Mouse (Mus musculus): ENCODE measurements at regions not wholly inside any gene's neighbourhood (a gene's known extent, or its start where the extent isn't known, plus 50 kb on each side); places are given as distances from the start of the nearest gene placed in this dataset.
A peak's percentile ranks its signal among the peaks of the same experiment; 100 is the strongest.

DNA sequence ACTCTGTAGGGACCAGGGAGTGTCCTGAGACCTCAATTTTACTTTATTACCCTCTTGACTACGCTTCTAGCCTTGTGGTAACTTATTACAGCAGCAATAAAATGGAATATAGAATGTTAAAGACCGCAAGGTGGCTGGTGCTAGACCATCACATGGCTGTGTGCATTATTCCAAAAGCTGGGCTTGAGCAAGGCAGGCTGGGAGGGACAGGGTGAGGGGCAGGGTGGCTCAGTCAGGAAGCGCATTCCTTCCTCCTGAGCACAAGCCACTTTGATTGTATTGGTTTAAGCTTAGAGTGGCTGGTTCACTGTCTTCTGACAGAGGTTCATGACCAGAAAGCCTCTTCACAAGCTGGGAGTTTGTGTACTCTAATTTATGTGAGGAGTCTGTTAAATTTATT is 74.6 kb upstream of the Pgrmc2 start:
- H3K4me1 ChIP-seq (ENCODE audit: control insufficient read depth, insufficient read depth, low read length) = no peaks in the 10 kb centered on the region
- 89% methylated on average over 3 of the region's 3 CpGs for WGBS
- no peak overlapping the region for H3K27ac ChIP-seq (ENCODE audit: low read length)
- no peaks in the 10 kb centered on the region for H3K9me3 ChIP-seq (replicated peaks; ENCODE audit: control insufficient read depth, low read length)
- no peaks in the 10 kb centered on the region for H3K27me3 ChIP-seq (ENCODE audit: control insufficient read depth, insufficient read depth, low read length)
- no peaks in the 10 kb centered on the region for H3K36me3 ChIP-seq (ENCODE audit: control insufficient read depth, insufficient read depth, low read length)
- no peak overlapping the region for H3K4me3 ChIP-seq (replicated peaks; ENCODE audit: low read length)
- no peak overlapping the region for H3K4me2 ChIP-seq (ENCODE audit: low read depth, low read length)
- no peak overlapping the region for H3K9ac ChIP-seq (ENCODE audit: low read length)
- ATAC-seq (ENCODE audit: insufficient read depth, low FRiP score) = no peak

DNA sequence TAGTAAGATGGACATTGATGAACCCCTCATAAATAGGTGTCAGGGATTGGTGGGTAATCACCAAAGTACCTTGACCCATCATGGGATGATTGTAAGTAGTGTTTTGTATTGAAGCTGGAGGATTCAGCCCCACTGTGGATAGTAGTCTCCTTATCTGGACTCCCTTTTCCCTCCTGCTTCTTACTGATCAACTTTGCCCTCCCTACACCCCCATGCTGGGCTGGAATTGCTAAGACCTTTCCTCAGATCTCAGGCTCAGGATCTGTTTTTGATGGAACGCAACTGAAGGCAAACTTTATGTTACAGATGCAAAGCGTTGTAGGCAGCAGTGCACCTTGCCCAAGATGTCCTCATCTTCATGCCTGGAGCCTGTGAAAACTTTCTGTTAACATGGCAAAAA is 73.7 kb upstream of the Pgrmc2 start:
- Histone ChIP-seq H3K4me1 (ENCODE audit: control insufficient read depth, insufficient read depth, low read length) (no peaks in the 10 kb centered on the region), H3K9me3 (replicated peaks; ENCODE audit: control insufficient read depth, low read length) (no peaks in the 10 kb centered on the region), H3K36me3 (ENCODE audit: control insufficient read depth, insufficient read depth, low read length) (no peaks in the 10 kb centered on the region), H3K4me2 (ENCODE audit: low read depth, low read length) (no peak overlapping the region), H3K27ac (ENCODE audit: low read length) (no peak overlapping the region), H3K4me3 (replicated peaks; ENCODE audit: low read length) (no peak overlapping the region), H3K9ac (ENCODE audit: low read length) (no peak overlapping the region), H3K27me3 (ENCODE audit: control insufficient read depth, insufficient read depth, low read length) (no peaks in the 10 kb centered on the region)
- ATAC-seq (ENCODE audit: insufficient read depth, low FRiP score) = no peak
- WGBS = 93% methylated on average over 2 of the region's 2 CpGs

DNA sequence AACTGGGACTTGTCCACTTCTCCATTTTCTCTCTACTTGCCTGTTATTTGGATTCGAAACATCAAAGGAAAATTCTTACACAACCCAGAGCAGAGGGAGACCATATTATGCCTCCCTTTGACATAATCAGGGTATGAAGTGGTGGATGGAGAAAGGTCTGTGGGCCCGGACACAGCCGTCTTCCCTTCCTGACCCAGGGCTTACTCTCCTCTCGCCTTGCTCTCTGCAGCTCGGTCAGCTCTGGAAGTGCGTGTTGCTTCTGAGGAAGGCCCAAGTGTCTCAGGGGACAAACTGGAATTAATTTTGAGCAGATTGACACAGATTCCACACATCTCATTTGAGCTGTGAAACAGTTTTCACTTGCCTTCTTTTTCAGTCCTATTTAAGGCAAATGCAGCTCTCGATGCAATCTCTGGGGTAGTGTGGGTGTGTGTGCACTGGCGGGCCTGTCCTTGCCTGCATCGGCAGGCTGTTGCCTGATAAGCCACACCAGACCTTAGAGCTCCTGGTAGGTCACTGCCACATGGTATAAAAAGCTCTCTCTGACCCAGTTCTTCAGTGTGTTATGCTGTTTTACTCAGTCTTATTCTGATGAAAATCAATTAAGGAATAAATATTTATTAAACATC is 72.4 kb upstream of the Pgrmc2 start:
- H3K27ac ChIP-seq (ENCODE audit: low read length) = no peak overlapping the region
- no peaks in the 10 kb centered on the region for H3K9me3 ChIP-seq (replicated peaks; ENCODE audit: control insufficient read depth, low read length)
- no peaks in the 10 kb centered on the region for H3K4me1 ChIP-seq (ENCODE audit: control insufficient read depth, insufficient read depth, low read length)
- no peaks in the 10 kb centered on the region for H3K27me3 ChIP-seq (ENCODE audit: control insufficient read depth, insufficient read depth, low read length)
- no peak overlapping the region for H3K4me2 ChIP-seq (ENCODE audit: low read depth, low read length)
- H3K36me3 ChIP-seq (ENCODE audit: control insufficient read depth, insufficient read depth, low read length) = no peaks in the 10 kb centered on the region
- WGBS = 69% methylated on average over 9 of the region's 9 CpGs
- H3K4me3 ChIP-seq (replicated peaks; ENCODE audit: low read length) = no peak overlapping the region
- H3K9ac ChIP-seq (ENCODE audit: low read length) = no peak overlapping the region
- ATAC-seq (ENCODE audit: insufficient read depth, low FRiP score) = peak; percentile 58; the same call in 1 of the 2 replicates

DNA sequence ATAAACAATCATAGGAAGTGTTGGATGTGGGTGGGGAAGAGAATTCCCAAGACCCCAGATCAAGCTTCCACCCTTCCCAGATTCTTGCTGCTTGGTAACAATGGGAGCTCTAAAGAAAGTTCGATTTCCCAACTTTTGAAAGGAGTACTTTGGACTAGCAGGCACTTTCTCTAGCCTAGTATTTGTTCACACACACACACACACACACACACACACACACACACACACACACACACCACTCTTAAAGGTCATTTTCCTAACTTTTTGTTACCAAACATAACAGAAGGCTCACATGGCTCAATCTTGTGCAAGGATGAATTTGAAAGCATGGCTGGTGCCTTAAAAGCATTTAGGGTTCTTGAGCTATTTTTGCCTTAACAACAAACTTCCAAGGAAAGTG is 71.6 kb upstream of the Pgrmc2 start:
- no peak overlapping the region for H3K4me3 ChIP-seq (replicated peaks; ENCODE audit: low read length)
- no peak for ATAC-seq (ENCODE audit: insufficient read depth, low FRiP score)
- H3K4me1 ChIP-seq (ENCODE audit: control insufficient read depth, insufficient read depth, low read length) = no peaks in the 10 kb centered on the region
- H3K36me3 ChIP-seq (ENCODE audit: control insufficient read depth, insufficient read depth, low read length) = no peaks in the 10 kb centered on the region
- no peak overlapping the region for H3K9ac ChIP-seq (ENCODE audit: low read length)
- 84% methylated on average over 1 of the region's 1 CpGs for WGBS
- no peaks in the 10 kb centered on the region for H3K27me3 ChIP-seq (ENCODE audit: control insufficient read depth, insufficient read depth, low read length)
- H3K4me2 ChIP-seq (ENCODE audit: low read depth, low read length) = no peak overlapping the region
- no peak overlapping the region for H3K27ac ChIP-seq (ENCODE audit: low read length)
- H3K9me3 ChIP-seq (replicated peaks; ENCODE audit: control insufficient read depth, low read length) = no peaks in the 10 kb centered on the region

DNA sequence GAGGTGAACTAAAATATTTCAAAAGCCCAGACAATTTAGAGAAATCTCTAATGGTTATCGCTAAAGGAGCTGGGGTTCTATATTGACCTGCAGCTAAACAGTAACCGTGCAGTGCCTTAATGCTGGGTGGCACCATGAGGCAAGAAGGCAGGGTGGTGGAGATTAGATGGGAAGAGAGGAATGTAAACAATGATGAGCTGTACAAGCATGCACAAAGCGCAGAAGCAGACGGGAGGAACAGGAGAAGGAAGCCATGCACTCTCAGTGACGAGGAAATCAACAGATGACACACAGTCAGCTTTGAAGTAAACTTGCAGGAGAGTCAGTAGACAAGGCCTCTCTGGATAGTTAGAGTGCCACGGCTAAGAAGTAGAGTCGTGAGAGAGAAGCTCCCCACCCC is 69.1 kb upstream of the Pgrmc2 start:
- Histone ChIP-seq H3K27ac (ENCODE audit: low read length) (no peak overlapping the region), H3K4me2 (ENCODE audit: low read depth, low read length) (no peak overlapping the region), H3K4me1 (ENCODE audit: control insufficient read depth, insufficient read depth, low read length) (no peaks in the 10 kb centered on the region), H3K9me3 (replicated peaks; ENCODE audit: control insufficient read depth, low read length) (no peaks in the 10 kb centered on the region), H3K9ac (ENCODE audit: low read length) (no peak overlapping the region), H3K27me3 (ENCODE audit: control insufficient read depth, insufficient read depth, low read length) (no peaks in the 10 kb centered on the region), H3K4me3 (replicated peaks; ENCODE audit: low read length) (no peak overlapping the region), H3K36me3 (ENCODE audit: control insufficient read depth, insufficient read depth, low read length) (no peaks in the 10 kb centered on the region)
- WGBS = 38% methylated on average over 7 of the region's 7 CpGs
- ATAC-seq (ENCODE audit: insufficient read depth, low FRiP score) = no peak

DNA sequence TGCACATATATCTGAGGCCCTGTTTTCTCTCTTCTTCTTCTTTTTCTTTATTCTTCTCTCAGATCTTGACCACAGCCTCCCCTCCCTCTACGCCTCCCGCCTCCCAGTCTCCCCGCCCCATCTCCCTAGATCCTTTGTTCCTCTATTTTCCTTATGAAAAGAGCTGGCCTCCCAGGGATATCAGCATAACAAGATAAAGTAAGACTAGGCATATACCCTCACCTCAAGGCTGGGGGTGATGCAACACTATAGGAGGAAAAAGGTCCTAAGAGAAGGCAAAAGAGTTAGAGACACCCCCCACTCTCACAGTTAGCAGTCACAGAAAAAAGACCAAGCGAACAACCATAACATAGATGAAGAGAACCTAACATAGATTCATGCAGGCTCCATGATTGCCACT is 57.5 kb upstream of the Pgrmc2 start:
- 89% methylated on average over 4 of the region's 4 CpGs for WGBS

DNA sequence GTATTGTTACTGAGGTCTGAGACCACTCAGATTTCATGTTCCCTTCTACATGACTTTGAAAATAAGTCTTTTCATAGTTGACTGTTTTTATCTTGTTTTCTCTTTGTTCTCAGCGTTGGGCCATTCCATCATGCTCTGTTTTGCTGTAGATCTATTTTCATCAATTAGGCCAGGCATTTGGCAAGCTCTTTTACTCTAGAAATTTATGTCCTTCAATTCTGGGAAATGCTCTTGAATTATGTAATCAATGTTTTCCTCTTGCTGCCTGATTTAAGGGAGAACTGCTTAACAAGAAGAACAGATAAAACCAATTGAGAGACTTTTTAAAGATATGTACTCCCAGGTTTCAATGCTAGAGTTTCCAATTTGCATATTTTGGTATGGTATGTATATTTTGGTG is 55.1 kb upstream of the Pgrmc2 start:
- ATAC-seq (ENCODE audit: insufficient read depth, low FRiP score) = no peak

More for the DNA sequence above, 57.5 kb upstream of the Pgrmc2 start:
- Histone ChIP-seq H3K4me2 (ENCODE audit: low read depth, low read length) (no peak overlapping the region), H3K27me3 (ENCODE audit: control insufficient read depth, insufficient read depth, low read length) (no peaks in the 10 kb centered on the region), H3K9ac (ENCODE audit: low read length) (no peak overlapping the region), H3K27ac (ENCODE audit: low read length) (no peak overlapping the region), H3K4me3 (replicated peaks; ENCODE audit: low read length) (no peak overlapping the region), H3K4me1 (ENCODE audit: control insufficient read depth, insufficient read depth, low read length) (no peaks in the 10 kb centered on the region), H3K36me3 (ENCODE audit: control insufficient read depth, insufficient read depth, low read length) (no peaks in the 10 kb centered on the region), H3K9me3 (replicated peaks; ENCODE audit: control insufficient read depth, low read length) (no peaks in the 10 kb centered on the region; the same call in 1 of the 2 replicates)
- ATAC-seq (ENCODE audit: insufficient read depth, low FRiP score) = no peak

DNA sequence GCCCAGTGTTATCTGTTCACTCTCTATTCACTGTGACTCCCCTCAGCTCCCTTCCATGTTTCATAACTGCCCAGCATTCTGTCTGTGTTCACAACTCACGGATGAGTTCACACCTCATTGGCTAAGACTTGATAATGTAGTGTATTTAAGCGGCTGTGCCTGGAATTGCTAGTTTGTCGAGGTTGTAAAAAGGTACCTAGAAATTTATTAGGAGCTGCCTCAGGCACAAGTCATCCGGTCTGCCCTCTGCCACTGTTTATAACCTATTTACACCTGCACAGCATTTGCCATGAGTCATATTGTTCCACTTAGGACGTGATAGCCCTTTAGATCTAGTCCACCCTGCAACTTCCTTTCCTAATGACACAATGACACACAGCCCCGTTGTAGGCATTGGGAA is 50.0 kb upstream of the Pgrmc2 start:
- no peaks in the 10 kb centered on the region for H3K9me3 ChIP-seq (replicated peaks; ENCODE audit: control insufficient read depth, low read length)
- WGBS = 60% methylated on average over 6 of the region's 6 CpGs

More for the DNA sequence above, 55.1 kb upstream of the Pgrmc2 start:
- 76% methylated on average over 1 of the region's 1 CpGs for WGBS
- Histone ChIP-seq H3K9me3 (replicated peaks; ENCODE audit: control insufficient read depth, low read length) (no peaks in the 10 kb centered on the region; the same call in 1 of the 2 replicates), H3K4me1 (ENCODE audit: control insufficient read depth, insufficient read depth, low read length) (no peaks in the 10 kb centered on the region), H3K27me3 (ENCODE audit: control insufficient read depth, insufficient read depth, low read length) (no peaks in the 10 kb centered on the region), H3K4me3 (replicated peaks; ENCODE audit: low read length) (no peak overlapping the region), H3K27ac (ENCODE audit: low read length) (no peak overlapping the region), H3K9ac (ENCODE audit: low read length) (no peak overlapping the region), H3K36me3 (ENCODE audit: control insufficient read depth, insufficient read depth, low read length) (no peaks in the 10 kb centered on the region), H3K4me2 (ENCODE audit: low read depth, low read length) (no peak overlapping the region)

More for the DNA sequence above, 50.0 kb upstream of the Pgrmc2 start:
- Histone ChIP-seq H3K36me3 (ENCODE audit: control insufficient read depth, insufficient read depth, low read length) (no peaks in the 10 kb centered on the region), H3K9ac (ENCODE audit: low read length) (no peak overlapping the region), H3K27ac (ENCODE audit: low read length) (no peak overlapping the region), H3K4me3 (replicated peaks; ENCODE audit: low read length) (no peak overlapping the region), H3K27me3 (ENCODE audit: control insufficient read depth, insufficient read depth, low read length) (no peaks in the 10 kb centered on the region), H3K4me1 (ENCODE audit: control insufficient read depth, insufficient read depth, low read length) (no peaks in the 10 kb centered on the region), H3K4me2 (ENCODE audit: low read depth, low read length) (no peak overlapping the region)
- peak; percentile 47; the same call in 1 of the 2 replicates for ATAC-seq (ENCODE audit: insufficient read depth, low FRiP score)
